Mouse (Mus musculus): ENCODE results near the gene BC055324.
"Not testable (repeated sequence)": the region's sequence is repeated elsewhere in the genome, so short reads cannot be mapped to it uniquely, and the experiment has no call there.

Gene BC055324

GRCm38 (mm10) chr1:163994721-163995608 is at the start of gene BC055324, which contains the start of gene Mettl18:
TSS of gene BC055324 (minus strand) at chr1:163994796.
TSS of gene Mettl18 (plus strand) at chr1:163994889.
- DNase-seq: peak; percentile 90

DNA sequence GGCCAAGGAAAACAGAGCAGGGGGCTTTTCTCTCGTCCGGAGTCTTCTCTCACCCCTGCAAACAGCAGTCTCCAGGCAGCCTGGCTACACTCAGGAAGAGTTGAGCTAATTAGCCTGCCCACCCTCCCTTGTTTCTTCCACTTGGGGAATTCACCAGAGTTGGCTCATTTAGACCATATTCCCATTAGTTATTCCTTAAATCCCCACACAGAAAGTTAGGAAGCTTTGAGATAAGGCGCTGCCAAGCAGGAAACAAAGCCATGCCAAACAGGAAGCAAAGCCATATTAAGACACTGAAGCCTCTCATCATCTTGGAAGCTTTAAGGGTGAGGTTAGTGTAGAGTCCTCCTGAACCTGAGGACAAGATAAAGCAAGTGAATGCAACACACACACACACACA is 49.0 kb upstream of the BC055324 start:
- DNase-seq: no peak

GRCm38 (mm10) chr1:164040385-164041135 is 46.0 kb upstream of the BC055324 start:
- no peak for DNase-seq

DNA sequence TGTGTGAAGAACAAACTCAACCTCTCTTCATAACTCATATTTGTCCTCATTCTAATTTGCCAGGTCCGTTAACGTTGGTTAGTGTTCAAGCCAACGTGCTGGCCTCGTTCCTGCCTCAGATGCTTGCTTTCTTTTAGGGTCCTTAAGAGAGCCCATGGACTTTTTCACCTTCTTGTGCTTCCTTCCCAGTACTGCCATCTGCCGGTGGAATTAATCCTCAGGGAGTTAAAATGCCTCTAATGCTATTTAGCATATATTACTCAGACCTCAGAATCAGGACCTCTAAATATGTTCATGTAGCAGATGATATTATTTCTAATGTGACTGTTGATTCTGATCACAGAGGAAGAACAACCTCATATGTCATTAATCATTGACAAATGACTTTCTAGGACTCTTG is 32.8 kb upstream of the BC055324 start:
- DNase-seq: no peak

GRCm38 (mm10) chr1:164025685-164026084 is 31.1 kb upstream of the BC055324 start:
- DNase-seq: no peak

DNA sequence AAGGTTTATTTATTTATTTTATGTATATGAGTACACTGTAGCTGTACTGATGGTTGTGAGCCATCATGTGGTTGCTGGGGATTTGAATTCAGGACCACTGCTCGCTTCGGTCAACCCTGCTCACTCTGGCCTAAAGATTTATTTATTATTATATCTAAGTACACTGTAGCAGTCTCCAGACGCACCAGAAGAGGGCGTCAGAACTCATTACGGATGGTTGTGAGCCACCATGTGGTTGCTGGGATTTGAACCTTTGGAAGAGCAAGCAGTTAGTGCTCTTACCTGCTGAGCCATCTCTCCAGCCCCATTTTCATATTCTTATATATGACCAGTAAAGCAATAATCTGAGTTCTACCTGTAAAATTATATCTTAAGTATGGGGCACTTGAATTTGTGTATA is 27.5 kb upstream of the BC055324 start:
- DNase-seq: not testable (repeated sequence)

GRCm38 (mm10) chr1:164020746-164021145 is 26.1 kb upstream of the BC055324 start:
- not testable (repeated sequence) for DNase-seq

DNA sequence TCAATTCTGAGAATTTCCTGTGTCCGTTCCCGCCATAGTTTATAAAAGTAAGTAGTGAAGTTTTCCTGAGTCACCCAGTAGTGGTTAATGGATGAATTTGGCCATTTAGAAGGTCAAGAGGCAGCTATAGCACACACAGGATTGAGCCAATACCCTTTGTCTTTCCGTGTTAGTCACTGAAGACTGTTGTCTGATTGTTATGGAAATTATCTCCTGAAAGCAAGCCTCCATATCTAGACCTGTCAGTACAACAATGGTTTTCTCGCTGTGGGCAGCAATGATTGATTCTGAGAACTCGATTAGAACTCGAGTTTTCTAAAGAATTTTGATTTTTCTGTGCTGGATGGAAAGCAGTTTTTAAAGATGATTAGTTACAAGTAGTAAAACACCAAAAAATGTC is 25.2 kb upstream of the BC055324 start:
- DNase-seq: no peak

DNA sequence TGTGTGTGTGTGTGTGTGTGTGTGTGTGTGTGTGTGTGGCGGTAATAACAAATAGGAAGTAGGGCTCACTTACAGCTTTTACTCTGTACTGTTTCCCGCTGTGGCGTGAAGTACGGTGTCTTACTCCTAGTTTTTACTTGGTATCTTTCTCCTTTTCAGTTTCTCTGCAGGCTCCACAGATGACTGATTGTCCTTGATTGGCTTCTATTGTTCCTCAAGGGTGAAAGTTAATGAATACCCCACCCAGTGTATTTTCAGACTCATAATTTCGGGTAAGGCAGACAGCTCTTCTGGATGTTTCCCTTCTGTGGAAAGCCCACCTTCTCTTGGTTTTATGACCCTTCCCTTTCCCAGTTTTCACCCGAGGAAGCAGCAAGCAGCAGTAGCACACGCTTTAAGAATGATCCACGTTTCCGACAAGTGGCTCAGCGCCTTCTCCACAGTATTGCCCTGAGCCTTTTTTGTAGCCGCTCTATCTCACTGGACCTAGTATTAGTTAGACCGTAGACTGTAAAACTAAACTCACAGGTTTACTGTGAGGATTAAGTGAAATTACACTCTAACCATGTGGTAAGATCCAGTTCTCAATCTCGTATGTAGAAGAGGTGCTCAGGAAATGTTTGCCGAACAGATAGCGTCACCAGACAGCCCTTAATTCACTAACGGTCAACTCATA is 23.8 kb upstream of the BC055324 start:
- DNase-seq: no peak

DNA sequence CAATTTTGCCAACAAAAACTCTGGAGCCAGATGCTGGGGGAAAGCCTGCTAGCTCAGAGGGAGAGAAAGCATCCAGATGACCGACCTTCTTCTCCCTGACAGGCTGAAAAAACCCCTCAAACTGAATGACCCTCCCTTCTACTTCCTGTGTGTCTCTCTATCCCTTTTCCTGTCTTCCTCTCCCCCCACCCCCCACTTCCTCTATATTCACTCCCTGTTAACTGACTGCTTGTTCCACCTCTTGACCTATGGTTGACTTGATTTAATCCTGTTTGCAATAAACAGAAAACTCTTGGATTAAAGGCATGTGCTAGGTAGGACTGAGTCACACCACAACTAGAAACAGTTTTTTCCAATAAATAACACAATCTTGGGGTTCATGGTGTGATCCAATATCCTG is 20.0 kb upstream of the BC055324 start:
- no peak for DNase-seq

DNA sequence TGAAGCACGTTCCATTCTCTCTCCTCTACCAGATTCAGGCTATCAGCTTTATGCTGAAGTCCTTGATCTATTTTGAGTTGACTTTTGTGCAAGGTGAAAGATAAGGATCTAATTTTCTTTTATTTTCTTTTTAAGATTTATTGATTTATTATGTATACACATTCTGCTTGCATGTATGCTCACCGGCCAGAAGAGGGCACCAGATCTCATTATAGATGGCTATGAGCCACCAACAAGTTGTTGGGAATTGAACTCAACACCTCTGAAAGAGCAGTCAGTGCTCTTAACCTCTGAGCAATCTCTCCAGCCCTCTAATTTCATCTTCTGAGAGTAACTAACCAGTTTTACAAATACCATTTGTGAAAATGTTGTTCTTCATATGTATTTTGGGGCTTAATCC is 14.6 kb upstream of the BC055324 start:
- DNase-seq: no peak

DNA sequence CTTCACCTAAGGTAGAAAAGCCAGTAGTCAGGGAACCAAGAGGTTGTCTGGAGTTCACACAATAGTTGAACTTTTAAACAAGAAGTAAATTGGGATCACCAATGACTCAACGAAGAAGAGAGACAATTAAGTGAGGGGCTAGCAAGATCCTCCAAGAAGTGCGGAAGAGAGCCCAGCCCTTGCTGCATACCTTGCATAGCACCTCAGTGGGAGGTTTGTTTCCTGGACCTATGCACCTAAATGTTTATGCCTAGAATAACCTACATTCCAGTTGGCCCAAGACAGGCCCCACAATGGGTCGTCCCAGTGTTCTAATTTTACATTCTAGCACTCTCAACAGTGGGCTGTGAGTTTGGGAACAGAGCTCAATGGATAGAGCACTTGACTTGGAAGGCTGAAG is 9.7 kb upstream of the BC055324 start:
- no peak for DNase-seq

DNA sequence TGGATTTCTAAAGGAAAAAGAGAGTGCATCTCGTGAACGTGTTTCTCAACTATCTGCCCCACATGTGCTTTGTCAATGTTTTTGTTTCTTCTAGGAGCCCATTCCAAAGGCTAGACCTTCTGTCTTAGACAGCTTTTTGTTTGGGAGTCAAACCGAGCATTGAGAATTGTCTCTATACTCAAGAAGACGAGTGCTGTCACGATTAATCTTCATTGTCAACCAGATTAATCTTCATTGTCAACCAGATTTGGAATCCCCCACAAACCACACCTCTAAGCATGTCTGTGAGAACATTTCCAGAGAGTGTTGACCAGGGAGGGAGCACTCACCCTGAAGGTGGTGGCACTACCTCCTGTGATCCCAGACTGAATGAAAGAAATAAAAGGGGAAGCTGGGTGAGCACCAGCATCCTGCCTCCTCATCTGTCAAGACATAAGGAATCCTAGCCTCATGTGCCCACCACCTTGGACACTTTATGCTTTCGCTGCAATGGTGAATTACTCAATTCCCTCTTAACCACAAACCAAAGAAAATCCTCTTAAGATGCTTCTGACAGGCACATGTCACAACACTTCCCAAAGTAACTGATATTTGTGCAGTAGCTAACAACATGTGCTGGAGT is 7.3 kb upstream of the BC055324 start:
- no peak for DNase-seq

GRCm38 (mm10) chr1:163995609-163995913 is 965 bp upstream of the BC055324 start:
- no peak for DNase-seq

DNA sequence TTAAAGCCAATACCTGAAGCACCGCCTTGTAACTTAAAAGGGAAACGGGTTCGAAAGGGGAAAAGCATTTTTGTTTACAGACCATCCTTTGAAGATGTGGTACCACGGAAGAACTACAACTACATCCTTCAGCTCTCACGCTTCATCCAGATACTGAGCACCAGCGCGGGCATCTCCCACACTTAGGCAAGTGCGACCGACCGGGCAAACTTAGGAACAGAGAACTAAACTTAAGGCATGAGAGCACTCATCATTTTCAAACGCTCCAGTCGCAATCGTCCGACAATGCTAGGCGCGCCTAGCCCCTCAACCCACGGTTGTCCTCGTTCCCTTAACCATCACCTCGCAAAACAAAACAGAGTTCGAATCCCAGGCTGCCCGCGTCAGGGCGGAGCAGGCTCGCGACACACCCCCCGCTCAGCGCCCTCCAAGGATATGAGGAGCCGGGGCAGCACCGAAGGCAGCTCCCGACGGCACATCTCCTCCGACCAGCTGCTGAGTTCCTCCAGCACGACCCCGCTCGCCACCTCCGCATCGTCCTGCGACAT is 349 bp downstream of the BC055324 start:
- DNase-seq: no peak

- no peak for DNase-seq
Observed at GRCm38 (mm10) chr1:163992371-163992770, 2.2 kb downstream of the BC055324 start.

GRCm38 (mm10) chr1:163976515-163976914 is 18.1 kb downstream of the BC055324 start:
- DNase-seq: no peak

DNA sequence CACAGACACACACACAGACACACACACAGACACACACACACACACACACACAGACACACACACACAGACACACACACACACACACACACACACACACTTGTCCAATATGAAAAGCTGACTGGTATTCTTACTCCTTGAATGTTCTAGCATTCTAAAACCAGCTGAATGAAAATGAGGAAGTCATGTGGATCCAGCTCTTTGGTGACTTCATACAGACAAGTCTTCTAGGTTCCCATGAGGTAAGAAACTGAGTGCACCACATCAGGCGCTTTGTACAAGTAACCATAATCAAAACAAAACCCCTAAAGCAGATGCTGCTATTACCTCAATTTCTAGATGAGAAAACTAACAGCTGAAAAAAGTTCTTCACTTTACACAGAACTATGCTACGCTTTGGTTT is 19.5 kb downstream of the BC055324 start:
- no peak for DNase-seq

- no peak for DNase-seq
Observed at GRCm38 (mm10) chr1:163974471-163974870, 20.1 kb downstream of the BC055324 start.

DNA sequence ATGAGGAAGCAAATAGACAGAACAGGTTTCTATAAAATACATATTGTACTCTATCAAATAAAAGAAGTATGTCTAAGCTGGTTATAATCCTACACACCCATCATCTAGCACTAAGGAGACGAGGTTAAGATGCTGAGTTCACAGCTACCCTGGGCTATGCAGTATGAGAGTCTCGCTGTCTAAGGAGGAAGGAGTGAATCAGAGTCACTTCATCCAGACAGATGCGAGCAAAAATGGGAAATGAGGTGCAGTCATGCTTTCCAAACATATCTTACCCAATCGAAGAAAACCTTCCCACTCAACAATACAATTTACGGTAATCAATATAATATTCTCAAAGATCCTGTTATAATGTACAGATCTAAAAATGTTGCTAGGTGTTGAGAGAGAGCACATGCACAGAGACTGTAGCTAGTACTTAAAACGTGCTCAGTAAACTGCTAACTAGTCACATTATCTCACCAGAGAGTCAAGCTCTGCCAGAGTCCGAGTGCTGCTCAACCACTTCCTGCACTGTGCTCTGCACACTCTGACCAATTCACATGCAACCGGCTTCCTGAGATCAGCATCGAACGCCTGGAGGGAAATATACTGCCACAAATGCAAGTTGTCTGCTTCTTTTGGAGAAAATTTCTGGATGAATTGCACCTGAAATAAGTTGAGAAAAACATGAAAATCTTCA is 30.4 kb downstream of the BC055324 start:
- no peak for DNase-seq

GRCm38 (mm10) chr1:163958036-163958435 is 36.6 kb downstream of the BC055324 start:
- no peak for DNase-seq

- DNase-seq: no peak
Observed at GRCm38 (mm10) chr1:163953396-163953795, 41.2 kb downstream of the BC055324 start.
